Mouse (Mus musculus): ENCODE results near the gene Adgrd1. TPM values are rescaled to one million over a fixed set of nuclear protein-coding genes. Genes with fewer than 3 reads are reported as not detected.

Gene Adgrd1
- total and polyA plus RNA-seq, 3 experiments, result 0.16 TPM; not detected in 2

DNA sequence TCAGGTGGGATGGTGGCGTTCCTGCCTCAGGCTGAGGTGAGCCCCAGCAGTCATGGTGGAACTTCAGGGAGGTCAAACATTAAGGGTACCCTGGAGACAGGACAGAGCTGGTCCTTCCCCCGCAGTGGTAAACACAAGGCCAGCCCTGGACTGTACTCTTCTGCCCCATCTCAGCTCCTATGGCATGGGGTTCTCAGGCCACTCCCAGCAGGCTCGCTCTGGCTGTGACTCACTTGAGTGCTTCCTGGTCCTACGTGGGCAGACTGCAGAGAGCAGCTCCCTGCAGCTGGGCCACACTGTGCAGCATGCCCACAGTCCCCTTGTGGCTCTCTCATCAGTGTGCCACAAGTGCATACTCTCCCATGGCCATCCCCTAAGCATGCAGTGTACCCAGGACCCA is 112.3 kb downstream of the Adgrd1 start:
- no peak for TF ChIP-seq GATA2 (IDR thresholded peaks at IDR 0.05; ENCODE audit: borderline replicate concordance, low read depth, low read length)
- TF ChIP-seq TAL1 (conservative IDR thresholded peaks at IDR 0.05; ENCODE audit: low read depth, low read length), result no peak
- TF ChIP-seq POLR2AphosphoS5 (IDR thresholded peaks at IDR 0.05; ENCODE audit: insufficient replicate concordance, low read depth, low read length), result no peak
- no peak for TF ChIP-seq GATA1 (IDR thresholded peaks at IDR 0.05; ENCODE audit: borderline replicate concordance, low read length)
- TF ChIP-seq CTCF (IDR thresholded peaks at IDR 0.05; ENCODE audit: low read depth, low read length), result no peak
- no peak for DNase-seq (ENCODE audit: low spot score)
- Histone ChIP-seq H3K4me1 (ENCODE audit: insufficient read depth, low read depth, low read length) (no peaks in the 10 kb centered on the region), H3K4me3 (ENCODE audit: low read depth, low read length) (no peak overlapping the region), H3K36me3 (replicated peaks) (no peaks in the 10 kb centered on the region), H3K9me3 (replicated peaks) (peaks cover 90% of the 10 kb centered on the region), H3K27me3 (ENCODE audit: insufficient read depth, low read length) (no peaks in the 10 kb centered on the region)
- no peak for ATAC-seq (ENCODE audit: extremely low read depth, insufficient number of reproducible peaks, low FRiP score, poor library complexity, severe bottlenecking)

- H3K36me3 ChIP-seq (replicated peaks), result no peaks in the 10 kb centered on the region
- no peaks in the 10 kb centered on the region for H3K27me3 ChIP-seq (ENCODE audit: insufficient read depth, low read length)
- TF ChIP-seq TAL1 (conservative IDR thresholded peaks at IDR 0.05; ENCODE audit: low read depth, low read length), result no peak
- no peak for TF ChIP-seq CTCF (IDR thresholded peaks at IDR 0.05; ENCODE audit: low read depth, low read length)
- no peak for TF ChIP-seq GATA1 (IDR thresholded peaks at IDR 0.05; ENCODE audit: borderline replicate concordance, low read length)
- H3K9me3 ChIP-seq (replicated peaks), result peaks cover 93% of the 10 kb centered on the region
- H3K4me1 ChIP-seq (ENCODE audit: insufficient read depth, low read depth, low read length), result no peaks in the 10 kb centered on the region
- no peak overlapping the region for H3K4me3 ChIP-seq (ENCODE audit: low read depth, low read length)
- ATAC-seq (ENCODE audit: extremely low read depth, insufficient number of reproducible peaks, low FRiP score, poor library complexity, severe bottlenecking), result no peak
- no peak for DNase-seq (ENCODE audit: low spot score)
Measured at GRCm38 (mm10) chr5:129211385-129212031, 115.0 kb downstream of the Adgrd1 start.

DNA sequence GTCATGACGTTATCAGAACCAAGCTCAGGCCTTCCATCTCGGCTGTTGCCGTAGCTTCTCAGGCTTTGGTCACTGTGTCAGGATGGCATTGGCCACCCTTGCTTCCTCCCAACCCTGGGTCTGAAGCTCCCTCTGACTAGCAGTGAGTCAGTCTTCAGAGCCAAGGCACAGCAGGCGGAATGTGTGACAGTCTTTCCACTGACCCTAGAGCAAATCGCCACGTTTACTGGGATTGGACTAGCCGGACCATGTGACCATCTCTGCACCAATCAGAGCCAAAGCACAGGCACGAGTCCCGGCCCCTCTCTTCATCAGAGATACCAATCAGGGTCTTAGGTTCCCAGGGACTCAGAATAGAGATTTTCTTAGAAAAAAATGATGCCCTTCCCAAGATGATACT is 117.5 kb downstream of the Adgrd1 start:
- Histone ChIP-seq H3K4me1 (ENCODE audit: insufficient read depth, low read depth, low read length) (no peaks in the 10 kb centered on the region), H3K4me3 (ENCODE audit: low read depth, low read length) (no peak overlapping the region), H3K36me3 (replicated peaks) (no peaks in the 10 kb centered on the region), H3K9me3 (replicated peaks) (peaks cover 92% of the 10 kb centered on the region), H3K27me3 (ENCODE audit: insufficient read depth, low read length) (no peaks in the 10 kb centered on the region)
- no peak for TF ChIP-seq POLR2AphosphoS5 (IDR thresholded peaks at IDR 0.05; ENCODE audit: insufficient replicate concordance, low read depth, low read length)
- TF ChIP-seq GATA1 (IDR thresholded peaks at IDR 0.05; ENCODE audit: borderline replicate concordance, low read length), result no peak
- TF ChIP-seq CTCF (IDR thresholded peaks at IDR 0.05; ENCODE audit: low read depth, low read length), result no peak
- no peak for TF ChIP-seq TAL1 (conservative IDR thresholded peaks at IDR 0.05; ENCODE audit: low read depth, low read length)
- TF ChIP-seq GATA2 (IDR thresholded peaks at IDR 0.05; ENCODE audit: borderline replicate concordance, low read depth, low read length), result no peak
- ATAC-seq (ENCODE audit: extremely low read depth, insufficient number of reproducible peaks, low FRiP score, poor library complexity, severe bottlenecking) (no peak), DNase-seq (ENCODE audit: low spot score) (no peak)

GRCm38 (mm10) chr5:129216001-129216400 is 119.5 kb downstream of the Adgrd1 start:
- Histone ChIP-seq H3K9me3 (replicated peaks) (peaks cover 86% of the 10 kb centered on the region), H3K27me3 (ENCODE audit: insufficient read depth, low read length) (no peaks in the 10 kb centered on the region), H3K4me3 (ENCODE audit: low read depth, low read length) (no peak overlapping the region), H3K36me3 (replicated peaks) (no peaks in the 10 kb centered on the region), H3K4me1 (ENCODE audit: insufficient read depth, low read depth, low read length) (no peaks in the 10 kb centered on the region)
- DNase-seq (ENCODE audit: low spot score), result no peak
- ATAC-seq (ENCODE audit: extremely low read depth, insufficient number of reproducible peaks, low FRiP score, poor library complexity, severe bottlenecking), result no peak
- TF ChIP-seq POLR2AphosphoS5 (IDR thresholded peaks at IDR 0.05; ENCODE audit: insufficient replicate concordance, low read depth, low read length), result no peak
- no peak for TF ChIP-seq TAL1 (conservative IDR thresholded peaks at IDR 0.05; ENCODE audit: low read depth, low read length)
- TF ChIP-seq CTCF (IDR thresholded peaks at IDR 0.05; ENCODE audit: low read depth, low read length), result no peak
- no peak for TF ChIP-seq GATA1 (IDR thresholded peaks at IDR 0.05; ENCODE audit: borderline replicate concordance, low read length)
- TF ChIP-seq GATA2 (IDR thresholded peaks at IDR 0.05; ENCODE audit: borderline replicate concordance, low read depth, low read length), result no peak

DNA sequence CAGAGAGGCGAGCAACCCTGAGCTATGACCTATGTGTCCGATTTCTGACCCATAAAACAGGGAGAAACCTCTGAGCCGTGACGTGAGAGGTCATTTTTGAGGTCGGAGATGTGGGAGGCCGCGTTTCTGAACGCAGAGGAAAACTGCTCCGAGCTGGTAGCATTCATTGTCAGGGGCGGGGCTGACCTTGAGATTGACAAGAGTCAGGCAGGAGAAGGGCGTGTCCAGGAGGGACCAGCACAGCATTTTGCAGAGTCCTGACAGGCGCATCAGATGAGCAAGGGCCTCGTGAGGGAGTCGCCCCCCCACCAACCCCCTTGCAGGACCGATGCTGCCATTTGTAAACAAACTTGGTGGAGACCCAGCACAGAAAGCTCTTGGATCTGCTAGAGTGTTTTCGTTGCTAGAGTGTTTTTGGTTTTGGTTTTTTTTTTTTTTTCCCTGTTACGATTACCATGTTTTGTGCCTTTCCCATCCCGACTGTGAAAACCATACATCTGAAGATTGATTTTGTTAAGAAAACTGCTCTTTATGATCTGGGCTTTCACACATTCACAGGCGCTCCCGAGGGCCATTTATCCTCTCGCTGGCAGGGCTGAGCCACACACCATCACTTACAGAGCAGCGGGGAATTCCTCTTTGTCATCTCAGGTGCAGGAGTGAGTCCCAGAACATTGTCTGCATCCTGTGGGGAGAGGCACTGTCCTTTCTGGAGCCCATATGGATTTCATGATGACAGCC is 121.1 kb downstream of the Adgrd1 start:
- ATAC-seq (ENCODE audit: extremely low read depth, insufficient number of reproducible peaks, low FRiP score, poor library complexity, severe bottlenecking), result no peak
- peaks cover 86% of the 10 kb centered on the region for H3K9me3 ChIP-seq (replicated peaks)
- H3K4me1 ChIP-seq (ENCODE audit: insufficient read depth, low read depth, low read length), result no peaks in the 10 kb centered on the region
- TF ChIP-seq CTCF (IDR thresholded peaks at IDR 0.05; ENCODE audit: low read depth, low read length) (no peak), GATA1 (IDR thresholded peaks at IDR 0.05; ENCODE audit: borderline replicate concordance, low read length) (no peak), POLR2AphosphoS5 (IDR thresholded peaks at IDR 0.05; ENCODE audit: insufficient replicate concordance, low read depth, low read length) (no peak), TAL1 (conservative IDR thresholded peaks at IDR 0.05; ENCODE audit: low read depth, low read length) (no peak), GATA2 (IDR thresholded peaks at IDR 0.05; ENCODE audit: borderline replicate concordance, low read depth, low read length) (no peak)
- H3K4me3 ChIP-seq (ENCODE audit: low read depth, low read length), result no peak overlapping the region
- H3K36me3 ChIP-seq (replicated peaks), result no peaks in the 10 kb centered on the region
- H3K27me3 ChIP-seq (ENCODE audit: insufficient read depth, low read length), result no peaks in the 10 kb centered on the region
- no peak for DNase-seq (ENCODE audit: low spot score)

GRCm38 (mm10) chr5:129218222-129218505 is 121.6 kb downstream of the Adgrd1 start:
- no peaks in the 10 kb centered on the region for H3K36me3 ChIP-seq (replicated peaks)
- no peak overlapping the region for H3K4me3 ChIP-seq (ENCODE audit: low read depth, low read length)
- DNase-seq (ENCODE audit: low spot score) (no peak), ATAC-seq (ENCODE audit: extremely low read depth, insufficient number of reproducible peaks, low FRiP score, poor library complexity, severe bottlenecking) (no peak)
- H3K9me3 ChIP-seq (replicated peaks), result peaks cover 86% of the 10 kb centered on the region
- no peaks in the 10 kb centered on the region for H3K4me1 ChIP-seq (ENCODE audit: insufficient read depth, low read depth, low read length)
- H3K27me3 ChIP-seq (ENCODE audit: insufficient read depth, low read length), result no peaks in the 10 kb centered on the region
- TF ChIP-seq GATA1 (IDR thresholded peaks at IDR 0.05; ENCODE audit: borderline replicate concordance, low read length) (no peak), GATA2 (IDR thresholded peaks at IDR 0.05; ENCODE audit: borderline replicate concordance, low read depth, low read length) (no peak), CTCF (IDR thresholded peaks at IDR 0.05; ENCODE audit: low read depth, low read length) (no peak), POLR2AphosphoS5 (IDR thresholded peaks at IDR 0.05; ENCODE audit: insufficient replicate concordance, low read depth, low read length) (no peak), TAL1 (conservative IDR thresholded peaks at IDR 0.05; ENCODE audit: low read depth, low read length) (no peak)

Data from G1E (cell line).